Mouse (Mus musculus) frontal cortex, postnatal 10 days (tissue): ENCODE data around the gene Gm43517.

ENCODE experiments used
- DNase-seq, 2 experiments: peaks; one replicate each; pipeline ENCODE4 v3.0.0; 2022; ENCODE audit warnings: low spot score in 2 of 2, mixed read lengths in 1 of 2

Gene Gm43517

GRCm38 (mm10) chr12:49384876-49385630 is at the start of gene Gm43517:
Gm43517 (plus strand) TSS chr12:49385174.
- peak in 1 of 2 experiments; percentile 58 for DNase-seq

- DNase-seq: no peak
These were observed 35.3 kb upstream of the Gm43517 start for GRCm38 (mm10) chr12:49349697-49350096.

DNA sequence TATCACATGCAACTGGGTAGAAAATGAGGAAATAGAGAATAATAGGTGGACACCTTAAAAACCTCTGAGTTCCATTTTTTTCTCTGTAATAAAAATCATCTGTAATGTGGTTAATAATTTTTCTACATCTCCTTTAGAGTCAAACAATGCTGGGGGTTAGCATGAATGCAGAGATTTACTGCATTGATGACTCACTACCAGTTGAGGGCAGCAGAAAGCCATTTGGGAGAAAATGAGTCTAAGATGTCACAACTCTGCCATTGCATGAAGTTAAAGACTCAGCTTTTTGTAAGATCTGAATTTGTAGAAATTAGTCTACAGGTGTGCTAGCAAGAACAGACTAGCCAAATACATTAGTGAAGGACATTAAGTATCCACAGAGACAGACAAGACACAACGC is 16.0 kb upstream of the Gm43517 start:
- DNase-seq: no peak

- DNase-seq: no peak
These were observed 12.8 kb upstream of the Gm43517 start for GRCm38 (mm10) chr12:49372170-49372569.

DNA sequence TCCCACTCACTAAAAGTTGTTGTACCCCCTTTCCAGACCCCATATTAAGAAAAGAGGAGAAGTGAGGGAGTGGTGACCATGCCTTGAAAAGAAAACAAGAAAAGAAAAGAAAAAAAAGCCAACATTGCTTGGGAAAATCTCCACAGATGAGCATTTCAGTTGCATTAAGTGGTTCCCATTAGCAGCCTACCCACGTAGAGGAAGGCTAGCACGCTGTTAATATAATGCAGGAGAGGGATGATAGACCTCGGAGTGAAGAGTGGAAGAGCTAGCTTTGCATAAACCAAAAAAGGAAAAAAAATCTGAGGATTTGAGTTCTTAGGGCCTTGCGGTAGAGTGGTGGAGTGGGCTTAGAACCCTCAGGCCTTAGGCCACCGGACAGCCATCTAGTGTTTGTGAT is 11.8 kb upstream of the Gm43517 start:
- DNase-seq: no peak

DNA sequence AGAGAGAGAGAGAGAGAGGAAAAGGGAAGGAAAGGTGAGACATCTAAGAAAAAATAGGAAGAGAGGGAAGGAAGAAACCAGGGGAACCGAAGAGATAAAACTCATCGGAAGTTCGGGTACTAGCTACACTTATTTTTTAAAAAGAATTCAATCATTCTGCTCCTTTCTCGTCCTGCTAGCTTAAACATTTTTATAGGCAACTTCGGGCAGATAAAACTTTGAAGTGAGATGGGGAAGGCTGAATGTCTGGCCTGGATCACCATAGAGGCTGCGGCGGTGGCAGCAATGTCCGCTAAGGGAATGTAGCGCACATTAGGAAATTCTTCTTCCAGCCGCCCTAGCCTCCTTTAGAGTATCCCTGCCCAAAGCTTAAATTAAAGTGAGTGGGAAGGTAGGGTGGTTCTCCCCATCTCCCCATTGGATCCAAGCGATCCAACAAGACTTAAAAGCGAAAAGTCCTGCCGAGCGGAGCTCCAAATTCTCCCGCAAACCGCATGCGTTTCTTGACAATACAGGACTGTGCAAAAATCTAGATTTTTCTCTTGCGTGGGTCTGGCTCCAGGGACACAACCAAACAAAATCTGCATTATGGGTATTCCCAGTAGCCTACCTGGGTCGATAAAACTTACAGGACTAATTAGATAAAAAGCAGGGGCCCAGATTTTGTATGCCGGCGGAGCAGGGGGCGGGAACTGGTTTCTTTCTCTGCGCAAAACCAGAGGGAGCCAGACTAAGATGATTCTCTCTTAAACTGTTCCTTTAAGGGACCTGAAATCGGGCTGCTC is 11.0 kb upstream of the Gm43517 start:
- DNase-seq: no peak

- DNase-seq: peak in 1 of 2 experiments; percentile 52
These were observed 10.4 kb upstream of the Gm43517 start for GRCm38 (mm10) chr12:49374606-49374995.

DNA sequence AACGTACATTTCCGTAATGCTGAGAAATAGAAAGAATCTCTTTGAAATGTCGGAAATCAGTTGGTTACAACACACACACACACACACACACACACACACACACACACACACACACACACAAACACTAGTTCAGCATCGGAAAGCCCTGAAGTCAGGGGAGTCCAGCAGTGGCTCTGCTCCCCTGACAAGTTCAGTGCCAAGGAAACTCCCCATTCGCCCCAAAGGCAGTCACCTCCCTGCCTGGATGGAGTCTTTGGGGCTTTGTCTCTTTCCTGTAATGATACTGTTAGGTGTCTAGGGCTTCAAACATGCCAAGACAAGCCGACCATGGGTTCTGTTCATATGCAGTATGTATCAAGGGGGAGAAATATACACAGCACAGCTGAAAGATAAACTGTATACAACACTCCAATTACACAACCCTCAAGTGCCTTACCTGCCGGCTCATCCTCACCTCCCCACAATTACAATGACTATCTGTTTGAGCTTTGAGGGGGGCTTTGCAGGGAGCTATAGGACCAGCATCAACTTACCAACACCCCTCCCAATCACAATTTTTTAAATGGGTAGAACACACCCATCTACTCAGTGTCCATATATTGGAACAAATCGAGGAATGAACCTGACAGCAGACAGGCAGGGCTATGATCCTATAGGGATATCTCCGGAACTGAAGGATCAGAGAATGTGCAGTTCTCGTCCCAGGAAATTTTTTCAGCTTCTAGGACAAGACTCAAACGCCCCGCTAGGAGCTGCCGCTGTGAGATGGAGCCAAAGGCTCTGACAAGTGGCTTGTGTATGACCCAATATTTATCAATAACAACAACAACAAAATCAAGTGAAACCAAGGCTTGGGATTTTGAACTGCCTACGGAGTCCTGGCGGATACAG is 9.3 kb upstream of the Gm43517 start:
- DNase-seq: no peak

DNA sequence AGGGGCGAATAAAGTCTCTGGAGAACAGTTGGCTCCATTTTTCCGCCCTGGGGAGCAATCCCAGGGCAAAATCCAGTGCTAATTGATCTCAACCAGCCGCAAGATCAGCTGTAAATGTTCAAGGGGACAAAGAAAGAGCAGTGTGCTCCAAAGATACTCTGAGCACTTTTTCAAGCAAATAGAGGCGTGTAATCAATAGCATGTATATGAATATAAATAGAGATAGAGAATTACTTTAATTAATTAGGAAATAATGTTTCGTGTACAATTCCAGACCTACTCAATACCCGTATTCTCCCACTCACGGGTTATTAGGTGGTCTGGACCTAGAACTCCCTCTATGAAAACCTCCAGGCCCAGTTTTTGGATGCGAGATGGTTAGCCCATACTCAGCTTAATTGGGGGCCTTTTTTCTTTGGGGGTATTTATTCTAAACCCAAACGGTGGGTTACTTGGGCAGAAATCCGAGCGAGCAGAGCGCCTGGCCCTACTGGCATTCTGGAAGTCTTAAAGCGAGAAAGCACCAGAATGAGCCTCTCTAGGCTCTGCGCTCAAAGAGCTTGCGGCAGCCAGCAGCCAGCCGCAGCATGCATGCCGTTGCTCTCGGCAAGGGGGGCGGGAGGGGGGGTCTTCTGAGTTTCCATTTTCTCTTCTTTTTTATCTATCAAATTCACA is 8.5 kb upstream of the Gm43517 start:
- DNase-seq: no peak

DNA sequence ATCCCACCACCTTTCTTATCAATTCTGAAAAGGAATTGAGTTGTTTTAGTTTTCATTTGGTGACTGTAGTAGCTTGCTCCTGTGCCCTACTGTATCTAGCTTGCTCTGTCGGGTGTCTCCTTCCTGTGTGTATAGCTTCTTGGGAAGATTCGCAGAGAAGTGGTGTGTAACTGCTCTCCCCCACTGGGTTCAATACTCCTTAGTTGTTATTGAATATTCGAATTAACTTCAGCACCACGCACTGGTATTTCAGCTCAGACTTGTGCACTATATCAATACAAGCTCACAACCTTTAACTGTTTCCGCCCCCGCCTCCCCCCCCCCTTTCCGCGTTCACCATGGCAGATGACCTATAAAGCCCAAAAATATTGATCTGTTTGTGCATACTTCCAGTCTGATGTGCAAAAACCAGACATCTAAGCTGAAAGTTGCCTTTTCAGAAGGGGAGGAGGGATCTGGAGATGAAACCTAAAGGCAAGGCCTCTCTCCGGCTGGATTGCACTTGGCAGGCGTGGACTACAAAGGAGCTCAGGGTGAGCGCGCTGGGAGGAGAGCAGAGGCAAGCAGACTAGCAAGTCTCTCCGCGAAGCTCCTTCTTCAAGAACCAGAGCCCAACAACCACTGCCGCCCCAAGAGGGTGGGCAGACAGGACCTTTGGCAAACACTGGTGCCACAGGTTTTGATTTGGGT is 7.5 kb upstream of the Gm43517 start:
- DNase-seq: peak in 1 of 2 experiments; percentile 65

DNA sequence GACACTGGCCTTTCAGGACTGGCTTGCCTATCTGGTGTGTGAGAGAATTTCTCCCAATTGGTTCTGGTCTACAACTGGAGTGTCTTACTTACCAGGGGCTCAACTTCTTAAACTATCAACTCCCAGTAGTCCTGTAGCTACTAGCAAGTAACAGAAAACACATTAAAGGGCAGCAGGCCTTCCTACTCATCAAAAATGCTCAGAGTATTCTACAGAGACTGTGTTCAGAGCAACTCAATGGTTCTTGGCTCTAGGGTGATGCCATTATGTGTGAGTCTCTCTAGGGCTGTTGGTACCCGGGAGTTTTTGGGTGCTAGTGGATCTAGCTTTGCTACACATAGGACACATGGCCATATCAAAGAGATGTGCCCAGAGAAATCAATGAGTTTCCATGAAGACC is 6.1 kb upstream of the Gm43517 start:
- DNase-seq: no peak

GRCm38 (mm10) chr12:49379446-49379845 is 5.5 kb upstream of the Gm43517 start:
- DNase-seq: peak in 1 of 2 experiments; percentile 55

- DNase-seq: no peak
These were observed 4.5 kb upstream of the Gm43517 start for GRCm38 (mm10) chr12:49380442-49380841.

DNA sequence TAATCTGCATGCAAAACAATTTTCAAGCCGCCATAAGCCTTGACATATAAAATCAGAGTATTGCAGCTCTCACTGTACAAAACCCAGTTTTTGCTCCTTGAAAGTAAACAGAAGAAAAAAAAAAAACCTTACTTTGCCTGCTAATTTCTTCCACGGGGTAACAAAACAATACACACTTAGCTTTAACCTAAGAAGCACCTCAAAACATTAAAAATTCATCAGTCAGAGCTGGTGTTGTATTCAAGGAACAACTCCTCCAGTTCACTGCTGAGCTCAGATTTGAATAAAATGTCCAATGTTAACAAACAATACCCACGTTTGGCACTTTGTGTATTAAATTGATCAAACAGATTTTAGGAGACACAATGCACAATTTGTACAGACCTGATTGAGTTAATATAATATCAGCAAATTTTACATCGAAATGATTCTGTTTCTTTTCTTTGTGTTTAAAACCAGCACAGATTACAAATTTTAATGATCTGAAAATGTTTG is 3.9 kb upstream of the Gm43517 start:
- no peak for DNase-seq

DNA sequence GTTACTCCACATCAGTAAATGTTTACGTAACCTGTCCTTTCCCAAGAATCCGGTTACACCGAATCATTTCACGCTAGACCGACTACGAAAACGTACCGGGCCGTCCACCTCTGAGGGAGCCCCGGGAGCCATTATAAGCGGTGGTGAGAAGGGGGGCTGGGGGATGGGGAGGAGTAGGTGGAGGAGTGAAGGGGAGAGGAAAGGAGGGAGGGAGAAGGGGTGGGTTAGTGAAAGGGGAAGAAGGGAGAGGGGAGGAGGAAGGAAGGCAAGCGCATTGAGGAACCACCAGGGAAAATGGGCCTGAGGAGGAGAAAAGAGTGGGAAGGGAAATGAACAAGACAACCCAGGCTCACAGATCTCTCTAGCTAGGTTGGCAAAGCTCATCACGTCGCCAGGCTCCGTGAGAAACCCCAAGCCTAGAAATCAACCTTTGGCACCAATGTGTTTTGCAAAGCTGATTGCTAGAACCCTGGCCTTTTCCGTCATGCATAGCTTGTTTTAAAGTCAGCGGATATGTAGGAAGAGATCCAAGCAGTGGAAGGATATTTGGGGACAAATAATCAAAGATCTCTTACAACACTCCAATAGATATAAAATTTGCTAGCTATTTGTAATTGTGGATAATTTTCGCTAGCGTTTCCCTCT is 3.1 kb upstream of the Gm43517 start:
- peak in 1 of 2 experiments; percentile 64 for DNase-seq

DNA sequence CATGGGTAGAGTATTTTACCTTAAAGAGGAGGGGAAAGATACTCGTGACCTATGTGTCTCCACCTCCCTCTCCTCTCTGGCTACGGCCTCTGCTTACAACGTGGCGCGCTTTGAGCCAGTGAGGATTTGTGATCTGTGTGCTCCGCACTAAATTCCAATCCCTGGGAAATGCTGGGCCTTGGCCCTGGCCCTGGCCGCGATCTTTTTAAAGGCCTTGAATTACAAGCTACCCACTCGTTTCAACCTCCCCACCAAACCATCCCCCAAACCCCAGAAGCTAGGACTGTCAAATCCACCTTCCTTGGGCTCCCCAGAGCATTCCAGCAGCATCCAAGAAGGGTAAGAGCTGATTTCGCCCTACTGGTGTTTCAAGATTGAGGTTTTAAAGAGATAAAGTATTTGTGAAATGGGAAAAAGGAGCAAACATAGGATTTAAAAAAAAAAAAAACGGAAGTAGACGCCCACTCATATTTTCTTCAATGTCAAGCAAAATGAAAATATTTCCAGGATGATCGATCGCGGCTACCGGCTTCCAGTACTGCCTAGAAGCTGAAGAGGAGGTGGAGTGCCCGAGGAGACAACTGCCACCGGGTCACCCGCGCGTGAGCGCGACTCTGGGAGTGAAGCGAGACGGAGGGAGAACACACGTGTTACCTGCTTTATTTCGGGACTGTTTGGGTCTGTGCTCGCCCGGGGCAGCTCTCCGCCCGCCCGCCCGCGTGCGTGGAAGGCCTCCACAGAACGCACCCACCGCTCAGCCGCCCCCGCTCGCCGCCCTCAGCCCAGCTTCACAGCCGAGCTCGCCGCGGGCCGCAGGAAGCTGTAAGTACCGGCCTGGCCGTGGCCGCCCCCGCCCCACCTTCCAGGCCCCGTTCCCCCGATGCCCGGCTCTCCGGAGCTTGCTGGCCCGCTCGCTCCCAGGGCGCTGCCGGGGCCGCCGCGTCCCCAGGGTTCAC is 2.1 kb upstream of the Gm43517 start, which contains the start of gene Foxg1:
Gene Foxg1, plus strand, starts transcription at position 96 of the 956 bp plus-strand sequence.
- peak in 1 of 2 experiments; percentile 64 for DNase-seq

DNA sequence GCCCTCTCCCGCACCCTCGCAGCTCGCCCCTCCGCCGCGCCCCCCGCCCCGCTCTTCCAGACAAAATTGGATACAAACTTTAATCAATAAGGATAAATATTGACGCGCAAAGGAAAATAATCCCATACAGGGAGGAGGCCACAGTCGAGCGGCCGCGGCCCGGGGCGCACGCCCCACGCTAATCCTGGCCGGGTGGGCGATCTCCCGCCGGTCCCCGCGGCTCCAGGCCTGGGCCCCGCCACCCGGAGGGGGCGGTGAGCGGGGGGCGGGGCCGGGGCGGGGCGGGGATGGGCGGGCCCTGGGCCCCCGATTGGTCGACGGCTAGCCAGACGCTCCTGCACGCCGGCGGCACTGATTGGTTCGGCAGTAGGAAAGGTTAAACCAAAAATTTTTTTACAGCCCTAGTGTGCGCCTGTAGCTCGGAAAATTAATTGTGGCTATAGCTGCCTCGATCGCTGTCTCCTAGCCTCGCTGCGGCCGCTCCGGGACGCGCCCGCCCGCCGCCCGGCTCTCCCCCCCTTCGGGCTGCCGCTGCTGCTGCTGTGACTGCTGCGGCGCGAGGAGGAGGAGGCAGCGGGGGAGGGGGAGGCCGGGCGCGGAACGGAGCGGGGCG is 1.3 kb upstream of the Gm43517 start:
- peak; percentile 89 to 92 for DNase-seq

GRCm38 (mm10) chr12:49384295-49384875 is 589 bp upstream of the Gm43517 start:
- DNase-seq: peak in 1 of 2 experiments; percentile 45
